Mouse (Mus musculus): ENCODE measurements around the gene Ifitm2. TPM values are rescaled to one million over a fixed set of nuclear protein-coding genes. Genes with fewer than 3 reads are reported as not detected.

The Ifitm2 gene
- polyA plus RNA-seq, 1 experiment from 2014 or later = 316 TPM

DNA sequence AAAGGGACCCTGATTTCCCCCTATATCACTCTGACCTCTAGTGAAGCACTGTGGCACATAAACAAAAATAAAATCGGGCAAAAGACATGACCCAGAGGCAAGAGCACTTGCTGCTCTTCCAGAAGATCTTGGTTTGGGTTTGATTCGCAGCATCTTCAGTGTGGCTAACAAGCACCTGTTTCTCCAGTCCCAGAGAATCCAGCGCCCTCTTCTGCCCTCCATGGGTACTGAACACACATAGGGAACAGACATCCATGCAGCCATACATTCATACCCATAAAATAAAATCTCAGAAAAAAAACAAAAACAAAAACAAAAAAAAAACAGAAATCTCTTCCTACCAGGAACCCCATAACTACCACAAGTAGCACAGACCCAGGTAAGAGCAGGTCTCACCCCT is 17.4 kb downstream of the Ifitm2 start:
- Histone ChIP-seq H3K27ac (no peak overlapping the region), H3K4me2 (replicated peaks) (no peak overlapping the region), H3K9me3 (no peaks in the 10 kb centered on the region), H3K36me3 (no peaks in the 10 kb centered on the region), H3K27me3 (replicated peaks) (no peaks in the 10 kb centered on the region), H3K4me3 (no peak overlapping the region), H3K4me1 (peaks cover 12% of the 10 kb centered on the region; the same call in 1 of the 2 replicates), H3K9ac (no peak overlapping the region)
- ATAC-seq (ENCODE audit: low FRiP score, low read depth) = no peak
- 47% methylated on average over 3 of the region's 3 CpGs for WGBS

DNA sequence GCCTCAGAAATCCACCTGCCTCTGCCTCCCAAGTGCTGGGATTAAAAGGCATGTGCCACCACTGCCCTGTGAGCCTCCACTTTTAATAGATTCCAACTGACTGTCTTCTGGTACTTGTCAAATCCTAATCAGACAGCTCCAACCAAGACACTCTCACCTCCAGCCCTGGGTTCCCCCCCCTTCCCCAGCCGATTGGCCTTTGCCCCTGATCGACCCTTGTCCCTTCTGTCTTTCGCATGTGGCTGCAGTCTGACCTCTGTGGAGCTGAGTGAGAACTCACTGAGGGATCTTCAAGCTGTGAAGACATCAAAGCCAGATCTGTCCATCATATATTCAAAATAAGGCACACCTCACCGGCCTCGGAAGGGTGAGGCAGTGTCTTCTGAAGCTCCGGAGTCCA is 28.6 kb downstream of the Ifitm2 start:
- Histone ChIP-seq H3K9ac (no peak overlapping the region), H3K27me3 (replicated peaks) (peaks cover 36% of the 10 kb centered on the region), H3K4me2 (replicated peaks) (no peak overlapping the region), H3K4me1 (peaks cover 10% of the 10 kb centered on the region), H3K9me3 (no peaks in the 10 kb centered on the region), H3K4me3 (no peak overlapping the region), H3K36me3 (no peaks in the 10 kb centered on the region), H3K27ac (no peak overlapping the region)
- no peak for ATAC-seq (ENCODE audit: low FRiP score, low read depth)
- WGBS = 91% methylated on average over 6 of the region's 6 CpGs

DNA sequence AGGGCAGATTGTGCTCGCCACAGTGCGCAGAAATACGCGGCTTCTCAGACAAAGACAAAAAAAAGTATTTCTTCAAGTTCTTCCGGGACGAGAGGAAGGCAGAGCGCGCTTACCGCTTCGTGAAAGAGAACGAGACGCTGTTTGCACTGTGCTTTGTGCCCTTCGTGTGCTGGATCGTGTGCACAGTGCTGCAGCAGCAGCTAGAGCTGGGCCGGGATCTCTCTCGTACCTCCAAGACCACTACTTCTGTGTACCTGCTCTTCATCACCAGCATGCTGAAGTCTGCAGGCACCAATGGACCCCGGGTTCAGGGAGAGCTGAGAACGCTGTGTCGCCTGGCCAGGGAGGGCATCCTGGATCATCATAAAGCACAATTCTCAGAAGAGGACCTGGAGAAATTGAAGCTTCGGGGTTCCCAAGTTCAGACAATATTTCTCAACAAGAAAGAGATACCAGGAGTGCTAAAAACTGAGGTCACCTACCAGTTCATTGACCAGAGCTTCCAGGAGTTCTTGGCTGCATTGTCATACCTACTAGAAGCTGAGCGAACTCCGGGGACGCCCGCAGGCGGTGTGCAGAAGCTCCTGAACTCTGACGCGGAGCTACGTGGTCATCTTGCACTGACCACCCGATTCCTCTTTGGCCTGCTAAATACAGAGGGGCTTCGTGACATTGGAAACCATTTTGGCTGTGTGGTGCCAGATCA is 32.6 kb downstream of the Ifitm2 start:
- no peaks in the 10 kb centered on the region for H3K36me3 ChIP-seq
- H3K4me2 ChIP-seq (replicated peaks) = peak overlapping the region; percentile 82
- no peak for ATAC-seq (ENCODE audit: low FRiP score, low read depth)
- no peak overlapping the region for H3K9ac ChIP-seq
- WGBS = 23% methylated on average over 30 of the region's 30 CpGs
- peaks cover 70% of the 10 kb centered on the region for H3K27me3 ChIP-seq (replicated peaks)
- H3K4me3 ChIP-seq = peak overlapping the region; percentile 32
- peaks cover 14% of the 10 kb centered on the region for H3K4me1 ChIP-seq
- H3K9me3 ChIP-seq = no peaks in the 10 kb centered on the region
- H3K27ac ChIP-seq = no peak overlapping the region

DNA sequence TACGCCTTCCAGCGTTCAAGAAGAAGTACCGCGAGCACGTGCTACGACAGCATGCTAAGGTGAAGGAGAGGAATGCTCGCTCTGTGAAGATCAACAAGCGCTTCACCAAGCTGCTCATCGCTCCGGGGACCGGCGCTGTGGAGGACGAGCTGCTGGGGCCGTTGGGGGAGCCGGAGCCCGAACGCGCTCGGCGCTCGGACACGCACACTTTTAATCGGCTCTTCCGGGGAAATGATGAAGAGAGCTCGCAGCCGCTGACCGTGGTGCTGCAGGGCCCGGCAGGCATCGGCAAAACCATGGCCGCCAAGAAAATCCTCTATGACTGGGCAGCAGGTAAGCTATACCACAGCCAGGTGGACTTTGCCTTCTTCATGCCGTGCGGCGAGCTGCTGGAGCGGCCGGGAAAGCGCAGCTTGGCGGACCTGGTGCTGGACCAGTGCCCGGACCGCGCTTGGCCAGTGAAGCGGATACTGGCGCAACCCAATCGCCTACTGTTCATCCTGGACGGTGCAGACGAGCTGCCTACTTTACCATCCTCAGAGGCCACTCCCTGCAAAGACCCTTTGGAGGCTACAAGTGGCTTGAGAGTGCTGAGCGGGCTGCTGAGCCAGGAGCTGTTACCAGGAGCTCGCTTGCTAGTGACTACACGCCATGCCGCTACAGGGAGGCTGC is 33.3 kb downstream of the Ifitm2 start:
- WGBS = under 1% methylated on average over 49 of the region's 49 CpGs
- peaks cover 14% of the 10 kb centered on the region for H3K4me1 ChIP-seq
- H3K27me3 ChIP-seq (replicated peaks) = peaks cover 70% of the 10 kb centered on the region
- peak; percentile 41; the same call in 1 of the 2 replicates for ATAC-seq (ENCODE audit: low FRiP score, low read depth)
- no peak overlapping the region for H3K27ac ChIP-seq
- H3K9ac ChIP-seq = no peak overlapping the region
- peak overlapping the region; percentile 32 for H3K4me3 ChIP-seq
- no peaks in the 10 kb centered on the region for H3K36me3 ChIP-seq
- peak overlapping the region; percentile 82 for H3K4me2 ChIP-seq (replicated peaks)
- no peaks in the 10 kb centered on the region for H3K9me3 ChIP-seq

DNA sequence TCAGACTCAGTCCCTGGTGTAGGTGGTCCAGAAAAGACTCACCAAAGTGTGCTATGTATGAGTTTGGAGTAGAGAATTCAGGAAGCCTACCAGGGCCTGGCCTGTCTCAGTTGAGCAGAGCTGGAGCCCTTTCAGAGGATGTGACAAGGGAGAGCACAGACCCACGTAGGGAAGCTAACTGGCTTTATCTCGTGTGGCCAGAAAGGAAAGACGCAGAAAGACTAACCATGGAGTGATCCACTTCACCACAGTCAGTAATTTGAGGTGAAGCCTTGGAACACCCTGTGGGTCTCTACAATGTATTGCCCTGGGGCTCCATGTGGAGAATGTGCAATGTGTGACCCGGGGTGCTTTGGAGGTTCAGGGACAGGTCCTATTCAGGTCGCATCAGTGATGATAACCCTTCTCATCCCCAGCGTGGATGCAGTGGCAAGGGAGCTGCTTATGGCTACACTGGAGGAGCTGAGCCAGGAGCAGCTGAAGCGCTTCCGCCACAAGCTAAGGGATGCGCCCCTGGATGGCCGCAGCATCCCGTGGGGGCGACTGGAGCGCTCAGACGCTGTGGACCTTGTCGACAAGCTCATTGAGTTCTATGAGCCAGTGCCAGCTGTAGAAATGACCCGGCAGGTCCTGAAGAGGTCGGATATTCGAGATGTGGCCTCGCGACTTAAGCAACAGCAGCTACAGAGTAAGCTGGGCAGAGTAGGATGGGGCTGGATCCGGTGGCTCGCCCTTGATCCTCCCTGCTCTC is 34.4 kb downstream of the Ifitm2 start:
- no peak overlapping the region for H3K4me3 ChIP-seq
- 27% methylated on average over 22 of the region's 22 CpGs for WGBS
- ATAC-seq (ENCODE audit: low FRiP score, low read depth) = no peak
- no peaks in the 10 kb centered on the region for H3K9me3 ChIP-seq
- no peak overlapping the region for H3K9ac ChIP-seq
- H3K27me3 ChIP-seq (replicated peaks) = peaks cover 70% of the 10 kb centered on the region
- no peak overlapping the region for H3K27ac ChIP-seq
- no peaks in the 10 kb centered on the region for H3K36me3 ChIP-seq
- no peak overlapping the region for H3K4me2 ChIP-seq (replicated peaks)
- H3K4me1 ChIP-seq = peaks cover 14% of the 10 kb centered on the region

DNA sequence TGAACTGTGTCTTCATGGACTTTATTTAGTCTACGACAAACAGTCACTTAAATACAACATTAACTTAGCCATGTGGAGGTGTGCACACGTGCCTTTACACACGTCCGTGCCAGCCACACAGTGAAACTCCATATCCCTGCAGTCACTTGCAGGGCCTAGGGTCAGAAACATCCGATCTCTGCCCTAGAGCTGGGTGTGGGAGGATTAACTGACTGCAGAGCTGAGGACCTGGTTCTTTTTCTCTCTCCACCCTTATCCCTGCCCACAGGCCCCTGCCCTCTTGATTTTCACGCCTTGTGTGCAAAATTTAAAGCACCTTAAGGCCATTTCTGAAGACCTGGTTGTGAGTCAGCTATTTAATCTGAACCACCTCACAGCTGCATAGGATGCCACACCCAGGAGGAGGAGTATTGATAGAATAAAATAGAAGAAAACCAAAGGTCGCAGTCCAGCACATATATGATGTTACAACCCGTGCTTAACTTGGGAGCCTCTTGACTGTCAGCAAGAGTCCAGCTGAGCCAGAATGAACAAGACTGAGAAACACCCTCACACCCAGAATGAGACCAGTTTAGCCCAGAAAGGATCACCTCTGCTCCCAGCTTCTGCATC is 35.3 kb downstream of the Ifitm2 start, which contains the start of gene Nlrp6:
Gene Nlrp6 (plus strand): TSS at position 485 of the 612 bp plus-strand sequence.
- Histone ChIP-seq H3K27me3 (replicated peaks) (peaks cover 65% of the 10 kb centered on the region), H3K36me3 (no peaks in the 10 kb centered on the region), H3K9ac (no peak within 1 kb of the TSS), H3K4me2 (replicated peaks) (no peak within 1 kb of the TSS), H3K4me3 (no peak within 1 kb of the TSS), H3K9me3 (no peaks in the 10 kb centered on the region), H3K27ac (no peak within 1 kb of the TSS), H3K4me1 (peaks cover 14% of the 10 kb centered on the region)
- 81% methylated on average over 8 of the region's 8 CpGs for WGBS
- no peak for ATAC-seq (ENCODE audit: low FRiP score, low read depth)

DNA sequence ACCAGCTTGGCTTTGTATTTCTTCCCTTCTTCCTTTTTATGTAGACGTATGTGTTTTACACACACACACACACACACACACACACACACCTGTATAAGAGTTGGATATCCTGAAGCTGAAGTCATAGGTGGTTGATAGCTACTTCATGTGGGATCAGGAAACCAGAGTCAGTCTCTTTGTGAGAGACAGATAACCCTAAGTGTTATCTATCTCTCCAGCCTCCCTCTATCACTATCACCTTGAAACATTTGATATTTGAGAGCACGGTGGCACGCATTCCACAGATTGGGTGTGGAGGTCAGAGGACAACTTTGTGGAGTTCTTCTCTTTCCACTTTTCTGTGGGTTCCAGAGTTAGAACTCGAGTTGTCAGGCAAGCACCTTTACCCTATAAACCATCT is 35.9 kb downstream of the Ifitm2 start:
- no peak overlapping the region for H3K9ac ChIP-seq
- H3K27ac ChIP-seq = no peak overlapping the region
- H3K4me3 ChIP-seq = no peak overlapping the region
- no peak overlapping the region for H3K4me2 ChIP-seq (replicated peaks)
- H3K9me3 ChIP-seq = no peaks in the 10 kb centered on the region
- H3K36me3 ChIP-seq = no peaks in the 10 kb centered on the region
- 77% methylated on average over 4 of the region's 4 CpGs for WGBS
- ATAC-seq (ENCODE audit: low FRiP score, low read depth) = no peak
- peaks cover 60% of the 10 kb centered on the region for H3K27me3 ChIP-seq (replicated peaks)
- peaks cover 14% of the 10 kb centered on the region for H3K4me1 ChIP-seq

DNA sequence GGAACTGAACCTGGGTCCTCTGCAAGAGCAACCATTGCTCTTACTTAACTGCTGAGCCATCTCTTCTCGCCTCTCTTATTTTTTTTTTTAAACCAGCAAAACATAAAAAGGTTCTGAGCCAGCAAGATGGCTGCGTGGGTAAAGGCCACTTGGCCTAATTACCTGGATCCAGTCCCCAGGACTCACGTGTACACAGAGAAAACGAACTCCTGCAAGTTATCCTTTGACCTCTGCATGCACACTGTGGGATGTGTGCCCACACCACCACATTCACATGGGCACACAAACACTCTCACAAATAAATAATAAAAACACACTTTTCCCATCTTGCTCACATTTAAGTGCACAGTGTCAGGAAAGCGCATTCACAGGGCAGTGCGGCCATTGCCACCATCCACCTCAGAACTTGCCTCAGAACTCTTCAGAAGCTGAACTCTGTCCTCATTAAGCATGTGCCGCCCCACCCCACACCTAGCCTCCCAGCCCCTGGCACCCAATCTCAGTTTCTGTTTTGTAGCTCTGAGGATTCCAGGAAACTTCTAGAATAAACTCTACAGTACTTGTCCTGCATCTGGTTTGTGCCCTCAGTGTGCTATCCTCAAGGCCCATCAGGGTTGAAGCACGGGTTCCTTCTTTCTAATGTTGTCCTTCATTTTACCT is 41.6 kb downstream of the Ifitm2 start:
- no peak for ATAC-seq (ENCODE audit: low FRiP score, low read depth)
- H3K9ac ChIP-seq = no peak overlapping the region
- no peaks in the 10 kb centered on the region for H3K9me3 ChIP-seq
- H3K27me3 ChIP-seq (replicated peaks) = peaks cover 3% of the 10 kb centered on the region; the same call in 1 of the 2 replicates
- no peak overlapping the region for H3K4me2 ChIP-seq (replicated peaks)
- H3K36me3 ChIP-seq = no peaks in the 10 kb centered on the region
- no peak overlapping the region for H3K27ac ChIP-seq
- no peaks in the 10 kb centered on the region for H3K4me1 ChIP-seq
- no peak overlapping the region for H3K4me3 ChIP-seq
- WGBS = 90% methylated on average over 8 of the region's 8 CpGs

DNA sequence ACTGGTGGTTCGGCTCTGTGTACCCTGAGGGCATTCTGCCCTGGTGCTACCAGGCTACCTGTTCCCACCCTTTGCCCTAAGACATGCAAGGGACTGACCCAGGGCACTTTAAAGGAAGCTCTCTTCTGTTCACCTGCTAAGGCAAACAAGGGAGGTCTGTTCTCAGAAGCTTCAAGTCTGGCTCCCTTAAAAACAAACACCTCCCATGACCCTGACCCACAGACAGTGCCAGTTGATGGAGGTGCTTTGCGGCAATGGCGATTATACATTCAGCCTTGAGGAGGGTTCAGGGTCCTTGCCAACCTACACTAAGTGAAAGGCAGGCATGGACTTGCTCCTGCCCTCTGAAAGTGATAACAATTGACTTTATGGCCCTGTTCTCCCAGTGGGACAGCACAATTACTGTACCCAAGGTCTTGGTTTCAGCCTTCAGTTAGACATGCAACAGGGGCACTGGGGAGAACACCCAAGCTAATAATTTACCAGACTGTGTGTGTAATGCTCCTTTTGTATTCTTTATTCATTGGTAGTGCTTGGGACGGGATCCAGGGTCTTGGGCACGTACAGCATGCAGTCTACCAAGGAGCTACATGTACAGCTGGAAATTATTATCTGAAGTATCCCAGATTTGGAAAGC is 42.8 kb downstream of the Ifitm2 start:
- no peak for ATAC-seq (ENCODE audit: low FRiP score, low read depth)
- Histone ChIP-seq H3K27me3 (replicated peaks) (no peaks in the 10 kb centered on the region), H3K36me3 (no peaks in the 10 kb centered on the region), H3K9me3 (no peaks in the 10 kb centered on the region), H3K4me1 (peaks cover 4% of the 10 kb centered on the region; the same call in 1 of the 2 replicates), H3K4me3 (no peak overlapping the region), H3K4me2 (replicated peaks) (no peak overlapping the region), H3K9ac (no peak overlapping the region), H3K27ac (no peak overlapping the region)
- WGBS = 55% methylated on average over 5 of the region's 5 CpGs

DNA sequence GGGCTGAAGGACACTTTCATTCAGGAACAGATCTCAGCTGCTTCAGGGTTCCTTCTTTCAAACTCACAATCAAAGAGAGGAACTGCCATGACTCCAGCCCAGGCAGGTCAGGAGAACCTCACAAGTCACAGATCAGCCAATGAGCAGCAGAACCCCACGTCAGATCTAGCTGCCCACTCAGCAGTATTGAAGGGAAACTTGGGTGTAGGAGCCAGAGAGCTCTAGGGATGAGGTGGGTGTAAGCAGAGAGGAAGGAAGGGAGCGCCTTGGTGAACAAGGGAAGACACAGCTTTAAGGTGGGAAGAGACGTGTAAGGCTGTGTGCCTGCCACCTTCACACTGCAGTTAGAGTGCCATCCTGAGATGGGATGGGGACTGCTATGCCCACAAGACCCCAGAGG is 43.5 kb downstream of the Ifitm2 start:
- Histone ChIP-seq H3K9me3 (no peaks in the 10 kb centered on the region), H3K36me3 (no peaks in the 10 kb centered on the region), H3K4me1 (peaks cover 4% of the 10 kb centered on the region; the same call in 1 of the 2 replicates), H3K4me2 (replicated peaks) (no peak overlapping the region), H3K9ac (no peak overlapping the region), H3K27ac (no peak overlapping the region), H3K27me3 (replicated peaks) (no peaks in the 10 kb centered on the region), H3K4me3 (no peak overlapping the region)
- no peak for ATAC-seq (ENCODE audit: low FRiP score, low read depth)
- WGBS = 64% methylated on average over 3 of the region's 3 CpGs

DNA sequence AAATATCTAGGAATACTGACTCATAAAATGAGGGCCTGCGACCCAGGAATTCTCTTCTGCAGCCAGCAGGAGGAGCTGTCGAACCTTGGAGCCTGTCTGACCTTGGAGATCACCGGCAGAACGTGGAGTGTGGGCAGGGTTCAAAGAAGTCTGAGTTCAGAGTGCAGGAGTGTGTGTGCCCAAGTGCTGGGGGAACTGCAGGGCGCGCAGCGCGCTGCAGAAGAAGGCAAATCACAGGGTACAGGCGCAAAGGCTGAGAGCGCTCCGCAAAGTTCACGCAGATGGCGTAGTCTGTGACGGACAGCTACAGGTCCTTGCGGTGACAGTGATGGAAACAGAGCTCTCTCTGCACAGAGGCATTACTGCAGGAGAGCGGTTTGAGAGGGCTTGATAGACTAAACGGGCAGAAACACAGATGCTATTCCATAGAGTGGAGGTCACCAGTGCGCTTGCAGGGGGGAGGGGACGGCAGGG is 47.1 kb downstream of the Ifitm2 start:
- Histone ChIP-seq H3K4me3 (peak overlapping the region; percentile 27), H3K9me3 (no peaks in the 10 kb centered on the region), H3K9ac (no peak overlapping the region)

More for the DNA sequence above, 47.1 kb downstream of the Ifitm2 start:
- Histone ChIP-seq H3K27ac (no peak overlapping the region), H3K4me1 (peaks cover 4% of the 10 kb centered on the region; the same call in 1 of the 2 replicates), H3K36me3 (no peaks in the 10 kb centered on the region), H3K27me3 (replicated peaks) (no peaks in the 10 kb centered on the region), H3K4me2 (replicated peaks) (peak overlapping the region; percentile 69)
- 1% methylated on average over 19 of the region's 19 CpGs for WGBS
- ATAC-seq (ENCODE audit: low FRiP score, low read depth) = peak; percentile 48; the same call in 1 of the 2 replicates

Data from neural tube, embryonic 12.5 days (tissue).